Mouse (Mus musculus): Measurements from ENCODE around the gene 4930524B15Rik.

- no peak for TF ChIP-seq EP300 (optimal IDR thresholded peaks at IDR 0.05)
- TF ChIP-seq CTCF (IDR thresholded peaks at IDR 0.05; ENCODE audit: low read depth): no peak
Observed at GRCm38 (mm10) chr11:31965256-31966134, at the start of gene 4930524B15Rik.

All from stomach, postnatal 0 days (tissue).